Mouse (Mus musculus): ENCODE measurements at regions not wholly inside any gene's neighbourhood (a gene's known extent, or its start where the extent isn't known, plus 50 kb on each side); places are given as distances from the start of the nearest gene placed in this dataset.

- no peak for DNase-seq (ENCODE audit: low spot score in 2 of 2)
Measured at GRCm38 (mm10) chr2:131801212-131801611, 58.3 kb downstream of the Erv3 start.

GRCm38 (mm10) chr2:131800126-131800894 lies 59.2 kb downstream of the Erv3 start:
- no peak for DNase-seq (ENCODE audit: low spot score in 2 of 2)

- DNase-seq (ENCODE audit: low spot score in 2 of 2): no peak
Measured at GRCm38 (mm10) chr2:131799486-131799885, 60.1 kb downstream of the Erv3 start.

GRCm38 (mm10) chr2:131797001-131797693 lies 62.4 kb downstream of the Erv3 start:
- DNase-seq (ENCODE audit: low spot score in 2 of 2): no peak

GRCm38 (mm10) chr2:131775381-131775780 lies 84.2 kb downstream of the Erv3 start:
- DNase-seq (ENCODE audit: low spot score in 2 of 2): no peak

- no peak for DNase-seq (ENCODE audit: low spot score in 2 of 2)
Measured at GRCm38 (mm10) chr2:131773691-131774090, 85.9 kb downstream of the Erv3 start.

- no peak for DNase-seq (ENCODE audit: low spot score in 2 of 2)
Measured at GRCm38 (mm10) chr2:131772163-131772562, 87.4 kb downstream of the Erv3 start.

GRCm38 (mm10) chr2:131770852-131771251 lies 88.7 kb downstream of the Erv3 start:
- DNase-seq (ENCODE audit: low spot score in 2 of 2): peak; percentile 46 to 72

GRCm38 (mm10) chr2:131769656-131770210 lies 89.8 kb downstream of the Erv3 start:
- no peak for DNase-seq (ENCODE audit: low spot score in 2 of 2)

- DNase-seq (ENCODE audit: low spot score in 2 of 2): no peak
Measured at GRCm38 (mm10) chr2:131766500-131766899, 93.0 kb downstream of the Erv3 start.

- no peak for DNase-seq (ENCODE audit: low spot score in 2 of 2)
Measured at GRCm38 (mm10) chr2:131761507-131761906, 98.0 kb downstream of the Erv3 start.

GRCm38 (mm10) chr2:131757183-131757903 lies 102.2 kb downstream of the Erv3 start:
- DNase-seq (ENCODE audit: low spot score in 2 of 2): no peak

GRCm38 (mm10) chr2:131755107-131755506 lies 104.4 kb downstream of the Erv3 start:
- DNase-seq (ENCODE audit: low spot score in 2 of 2): no peak

GRCm38 (mm10) chr2:131753436-131753835 lies 106.1 kb downstream of the Erv3 start:
- no peak for DNase-seq (ENCODE audit: low spot score in 2 of 2)

- no peak for DNase-seq (ENCODE audit: low spot score in 2 of 2)
Measured at GRCm38 (mm10) chr2:131750679-131751078, 108.9 kb downstream of the Erv3 start.

- no peak for DNase-seq (ENCODE audit: low spot score in 2 of 2)
Measured at GRCm38 (mm10) chr2:131750206-131750605, 109.3 kb downstream of the Erv3 start.

- DNase-seq (ENCODE audit: low spot score in 2 of 2): no peak
Measured at GRCm38 (mm10) chr2:131749746-131750145, 109.8 kb downstream of the Erv3 start.

- DNase-seq (ENCODE audit: low spot score in 2 of 2): peak; percentile 45 to 67
Measured at GRCm38 (mm10) chr2:131748791-131749190, 110.8 kb downstream of the Erv3 start.

- no peak for DNase-seq (ENCODE audit: low spot score in 2 of 2)
Measured at GRCm38 (mm10) chr2:131747707-131748106, 111.8 kb downstream of the Erv3 start.

- no peak for DNase-seq (ENCODE audit: low spot score in 2 of 2)
Measured at GRCm38 (mm10) chr2:131745381-131745895, 114.1 kb downstream of the Erv3 start.

- DNase-seq (ENCODE audit: low spot score in 2 of 2): no peak
Measured at GRCm38 (mm10) chr2:131744957-131745356, 114.6 kb downstream of the Erv3 start.

Data from layer of hippocampus, postnatal 14 days (tissue).